Mouse (Mus musculus): Measurements from ENCODE around the gene Itpa.
"Not testable (repeated sequence)": the region's sequence is repeated elsewhere in the genome, so short reads cannot be mapped to it uniquely, and the experiment has no call there.

Itpa gene

DNA sequence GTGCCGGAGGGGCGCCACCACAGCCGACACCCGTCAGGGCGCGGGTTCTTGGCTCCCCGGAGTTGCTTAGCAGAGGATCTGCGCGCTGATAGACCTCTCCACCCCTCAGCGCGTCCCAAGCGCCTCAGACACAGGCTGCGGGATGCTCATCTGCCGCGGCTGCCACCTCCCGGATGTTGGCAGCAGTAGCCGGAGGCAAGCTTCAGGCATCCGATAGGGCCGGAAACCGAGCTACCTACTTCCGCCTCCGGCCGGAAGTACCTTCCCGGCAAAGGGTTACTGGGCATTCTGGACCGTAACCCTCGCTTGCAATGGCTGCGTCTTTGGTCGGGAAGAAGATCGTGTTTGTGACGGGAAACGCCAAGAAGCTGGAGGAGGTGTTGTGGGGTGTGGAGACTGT is at the start of gene Itpa:
Itpa (plus strand) TSS at position 52 of the 400 bp plus-strand sequence.
- DNase-seq: peak; percentile 89 to 90

- DNase-seq: no peak
Measured at GRCm38 (mm10) chr2:130618972-130619371, 48.4 kb upstream of the Itpa start.

- peak; percentile 20 to 49 for DNase-seq
Measured at GRCm38 (mm10) chr2:130628424-130628823, 39.0 kb upstream of the Itpa start.

GRCm38 (mm10) chr2:130629080-130629838 is 38.2 kb upstream of the Itpa start:
- DNase-seq: no peak

DNA sequence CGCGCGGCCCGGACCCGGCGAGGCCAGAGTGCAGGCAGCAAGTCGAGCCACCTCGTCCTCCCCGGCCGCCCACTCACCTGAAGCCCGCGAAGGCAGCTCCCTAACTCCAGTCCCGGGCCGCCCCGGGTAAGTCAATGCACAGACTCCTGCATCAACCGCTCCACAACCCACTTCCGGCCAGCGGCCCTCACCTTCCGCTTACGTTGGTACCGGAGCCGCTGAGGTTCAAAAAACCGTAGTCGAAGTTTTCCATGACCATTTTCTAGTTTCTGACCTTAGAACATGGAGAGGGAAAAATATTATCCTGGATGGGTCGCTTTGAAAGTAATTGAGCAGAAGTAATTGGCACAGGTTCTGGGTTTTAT is 37.6 kb upstream of the Itpa start, which contains the start of the genes Fastkd5 and Ubox5:
Fastkd5 (minus strand) TSS at position 189 of the 365 bp plus-strand sequence.
Ubox5 (minus strand) TSS at position 200 of the 365 bp plus-strand sequence.
- peak; percentile 94 to 96 for DNase-seq

DNA sequence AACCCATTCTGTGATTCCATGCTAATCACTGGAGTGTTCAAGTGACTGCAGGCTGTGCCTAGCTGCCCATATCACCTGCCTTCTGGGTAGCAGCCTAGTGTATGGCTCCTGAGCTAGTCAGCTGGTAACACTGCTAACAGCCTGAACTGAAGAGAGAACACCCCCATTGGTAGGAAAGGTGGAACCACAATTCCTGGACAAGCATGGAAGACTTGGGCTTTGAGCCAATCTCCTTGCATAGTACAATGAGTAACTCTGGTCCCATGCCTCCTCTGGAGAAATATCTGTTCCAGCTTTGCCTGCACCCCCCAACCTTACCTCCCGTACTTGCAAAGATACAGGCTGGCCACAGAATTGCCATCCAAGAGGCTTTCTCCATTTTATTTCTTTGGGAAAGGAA is 35.0 kb upstream of the Itpa start:
- peak; percentile 62 to 63 for DNase-seq

DNA sequence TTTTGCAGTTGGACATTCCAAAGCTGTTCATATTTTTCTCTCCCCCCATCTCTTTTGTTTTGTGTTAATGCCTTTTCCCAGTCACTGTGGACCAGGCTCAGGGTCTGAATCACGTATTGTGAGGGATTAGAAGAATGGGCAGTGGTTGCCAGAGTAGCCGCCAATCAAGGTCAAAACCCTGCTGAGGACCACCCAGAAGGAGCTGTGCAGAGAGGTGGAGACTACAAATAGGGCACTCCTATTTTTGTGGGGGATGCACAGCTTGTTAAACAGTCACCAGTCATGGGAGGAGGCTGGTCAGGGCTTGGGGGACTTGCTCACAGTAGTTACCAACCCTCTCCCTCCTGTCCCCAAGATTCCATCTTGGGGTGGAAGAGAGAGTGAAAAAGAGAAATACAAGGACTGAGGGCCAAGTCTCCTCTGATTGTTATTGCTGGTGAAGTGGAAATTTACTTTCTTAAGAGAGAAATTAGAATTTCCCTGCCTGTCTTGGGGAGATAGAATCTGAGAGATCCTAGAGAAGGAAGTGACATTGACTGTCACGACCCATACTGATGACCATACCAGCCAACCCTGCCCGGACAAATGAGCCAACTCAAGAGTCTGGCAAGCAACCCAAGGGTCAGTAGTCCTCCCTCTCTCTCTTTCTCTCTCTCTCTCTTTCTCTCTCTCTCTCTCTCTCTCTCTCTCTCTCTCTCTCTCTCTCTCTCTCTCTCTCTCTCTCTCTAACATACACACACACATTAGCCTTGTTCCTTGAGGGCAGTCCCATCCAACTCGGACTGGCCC is 34.3 kb upstream of the Itpa start:
- peak; percentile 45 to 51 for DNase-seq

GRCm38 (mm10) chr2:130634006-130634738 is 33.2 kb upstream of the Itpa start:
- DNase-seq: peak; percentile 97 to 98

DNA sequence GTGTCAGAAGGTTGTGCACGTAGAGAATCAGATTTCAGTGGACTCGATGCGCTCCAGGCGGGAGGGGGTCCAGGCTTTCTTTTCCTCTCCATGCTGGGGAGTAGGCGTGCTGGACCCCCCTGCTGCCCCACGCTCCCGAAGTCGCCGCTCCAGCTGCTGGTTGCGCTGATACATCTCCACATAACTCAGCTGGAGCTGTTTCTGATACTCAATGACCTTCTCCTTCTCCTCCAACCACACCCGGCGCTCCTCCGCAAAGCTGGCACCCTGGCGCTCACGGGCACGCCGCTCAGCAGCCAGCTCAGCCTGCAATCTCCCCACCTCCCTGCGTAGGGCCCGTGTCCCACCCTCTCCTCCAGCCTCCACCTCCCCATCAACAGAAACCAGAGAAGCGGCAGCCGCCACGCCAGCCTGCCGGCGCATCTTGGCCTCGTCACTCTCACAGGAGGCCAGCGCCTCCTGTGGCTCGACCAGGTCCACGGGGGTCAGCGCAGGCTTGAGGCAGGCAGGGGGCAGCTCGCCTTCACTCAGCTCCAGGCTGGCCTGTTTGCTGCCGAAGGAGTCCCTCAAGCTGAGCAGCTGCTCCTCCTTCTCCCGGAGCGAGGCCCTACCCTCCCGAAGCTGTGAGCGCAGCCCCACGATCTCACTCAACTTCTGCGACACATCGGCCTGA is 32.5 kb upstream of the Itpa start:
- DNase-seq: peak; percentile 59 to 63

GRCm38 (mm10) chr2:130635847-130636246 is 31.6 kb upstream of the Itpa start:
- DNase-seq: peak in 1 of 2 experiments; percentile 43

- DNase-seq: peak; percentile 15 to 22
Measured at GRCm38 (mm10) chr2:130638101-130638611, 29.3 kb upstream of the Itpa start.

DNA sequence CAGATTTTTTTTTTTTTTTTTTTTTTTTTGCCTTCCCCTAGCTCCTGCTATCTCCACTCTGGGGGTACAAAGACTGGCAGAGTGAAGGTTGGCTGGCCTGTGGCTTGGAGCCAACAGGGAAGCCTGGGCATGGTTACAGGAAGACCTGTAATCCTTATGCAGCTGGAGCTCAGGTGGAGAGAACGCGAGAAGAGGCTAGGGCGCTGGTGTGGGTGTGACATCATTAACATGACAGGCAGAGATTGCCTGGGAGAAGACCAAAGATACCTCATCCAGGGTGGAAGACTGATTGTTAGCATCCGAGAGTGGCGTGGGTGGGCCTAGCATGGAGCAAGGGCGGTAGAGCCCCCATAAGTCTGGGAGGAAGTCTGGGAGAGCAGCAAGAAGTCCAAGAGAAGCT is 28.1 kb upstream of the Itpa start:
- DNase-seq: peak; percentile 18 to 26

- DNase-seq: peak in 1 of 2 experiments; percentile 22
Measured at GRCm38 (mm10) chr2:130641351-130642025, 25.9 kb upstream of the Itpa start.

GRCm38 (mm10) chr2:130642197-130642660 is 25.2 kb upstream of the Itpa start:
- DNase-seq: no peak

GRCm38 (mm10) chr2:130642684-130643369 is 24.6 kb upstream of the Itpa start, which contains the start of gene Lzts3:
Gene Lzts3, minus strand, starts transcription at chr2:130642803.
- DNase-seq: peak; percentile 97

GRCm38 (mm10) chr2:130645198-130645597 is 22.2 kb upstream of the Itpa start:
- DNase-seq: no peak

DNA sequence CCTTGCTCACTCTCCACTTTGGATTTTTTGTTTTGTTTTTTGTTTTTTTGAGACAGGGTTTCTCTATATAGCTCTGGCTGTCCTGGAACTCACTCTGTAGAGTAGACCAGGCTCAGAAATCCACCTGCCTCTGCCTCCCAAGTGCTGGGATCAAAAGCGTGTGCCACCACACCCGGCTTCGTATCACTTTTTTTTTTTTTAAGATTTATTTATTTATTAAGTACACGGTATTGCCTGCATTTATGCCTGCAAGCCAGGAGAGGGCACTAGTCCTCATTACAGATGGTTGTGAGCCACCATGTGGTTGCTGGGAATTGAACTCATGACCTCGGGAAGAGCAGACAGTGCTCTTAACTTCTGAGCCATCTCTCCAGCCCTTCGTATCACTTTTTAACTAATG is 18.4 kb upstream of the Itpa start:
- not testable (repeated sequence) for DNase-seq

DNA sequence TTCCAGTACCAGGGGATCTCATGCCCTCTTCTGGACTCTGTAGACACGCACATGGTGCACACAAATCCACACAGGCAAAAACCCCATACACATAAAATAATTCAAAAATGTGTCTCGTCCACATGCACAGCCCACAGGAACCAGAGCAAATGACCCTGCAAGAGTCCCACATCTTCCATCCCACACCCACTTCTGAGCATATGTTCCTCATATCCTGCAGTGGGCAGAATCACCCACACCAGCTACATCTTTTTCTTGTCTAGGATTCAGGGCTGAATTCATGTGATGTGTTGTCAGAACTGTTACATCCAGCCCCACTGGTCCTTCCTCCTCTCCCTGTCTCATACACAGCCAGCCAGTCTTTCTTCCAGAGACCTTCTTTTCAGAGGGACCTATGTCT is 14.1 kb upstream of the Itpa start:
- no peak for DNase-seq

- DNase-seq: no peak
Measured at GRCm38 (mm10) chr2:130653760-130654159, 13.7 kb upstream of the Itpa start.

DNA sequence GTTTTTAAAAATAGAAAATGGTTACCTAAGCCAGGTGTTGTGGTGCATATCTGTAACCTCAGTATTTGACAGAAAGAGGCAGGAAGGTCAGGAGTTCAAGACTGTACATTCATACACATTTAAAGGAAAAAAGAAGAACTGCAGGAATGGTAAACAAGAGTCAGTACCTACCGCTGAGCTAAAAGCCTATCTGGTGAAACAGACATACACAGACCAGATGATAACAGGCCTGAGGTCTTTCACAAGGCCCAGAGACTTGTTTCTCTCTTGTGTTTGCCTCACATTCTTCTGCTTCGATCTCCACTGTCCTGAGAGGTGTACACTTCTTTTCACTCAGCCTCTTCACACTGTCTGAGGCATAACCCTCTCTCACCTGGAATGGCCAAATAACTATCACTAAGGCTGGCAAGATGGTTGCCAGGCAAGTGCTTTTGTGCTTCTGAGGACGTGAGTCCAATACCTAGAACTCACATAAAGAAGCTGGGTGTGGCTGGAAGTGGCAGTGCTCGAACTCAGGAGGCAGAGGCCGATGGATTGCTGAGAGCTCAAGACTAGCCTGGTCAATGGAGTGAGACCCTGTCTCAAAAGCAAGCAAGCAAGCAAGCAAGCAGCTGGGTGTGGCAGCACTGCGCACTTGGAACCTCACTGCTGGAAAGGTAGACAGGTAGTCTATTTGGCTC is 11.6 kb upstream of the Itpa start:
- no peak for DNase-seq

Data from cerebellum, postnatal 14 days (tissue).